Mouse (Mus musculus) embryonic fibroblast, embryonic 13.5 days (primary cell): ENCODE results near the gene Fkbp7.

Experiments
- CTCF ChIP-seq: IDR thresholded peaks from 2 replicates; pipeline ENCODE4 v1.5.1; 2011; ENCODE audit warnings: mild to moderate bottlenecking, control low read depth, low read length, moderate library complexity, borderline replicate concordance; ENCODE audit not compliant: insufficient read depth
- POLR2A ChIP-seq: IDR thresholded peaks from 2 replicates; pipeline ENCODE4 v1.6.1; 2011; ENCODE audit warnings: low read depth, mild to moderate bottlenecking, control low read depth, low read length, moderate library complexity

DNA sequence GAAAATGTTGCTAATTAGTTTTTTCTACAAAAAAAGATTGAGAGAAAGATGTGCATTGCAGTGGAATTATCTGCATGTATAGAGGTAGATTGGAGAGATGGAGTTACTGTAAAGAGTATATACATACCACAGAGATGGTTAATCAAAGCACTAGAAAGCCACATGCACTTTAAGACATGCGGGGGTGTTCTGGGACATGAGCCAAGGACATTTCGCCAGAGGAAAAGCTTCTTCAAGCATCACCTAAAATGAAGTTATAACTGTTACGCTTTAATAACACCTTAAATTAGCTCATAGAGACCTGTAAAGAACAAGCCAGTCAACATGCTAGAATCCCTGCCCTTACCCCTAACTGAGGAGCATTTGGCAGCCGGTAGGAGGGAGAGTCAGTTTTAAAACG is 5.7 kb downstream of the Fkbp7 start:
- TF ChIP-seq CTCF (no peak), POLR2A (no peak)
